Mouse (Mus musculus) thymus, postnatal 0 days (tissue): ENCODE data around the gene Agbl3. TPM values are rescaled to one million over a fixed set of nuclear protein-coding genes. Genes with fewer than 3 reads are reported as not detected.

Source experiments
- DNase-seq: peaks from one replicate; pipeline ENCODE4 v3.0.0-alpha.2; 2015; ENCODE audit warnings: low spot score
- polyA plus RNA-seq: library from polyadenylated mRNA; unstranded; fragments of >200 nt; fragmentation: Nextera tagmentation; extraction: Ambion mirVana; gene quantifications from 2 replicates; pipeline ENCODE4 v1.2.1, GENCODE M21; 2015

Agbl3 gene
- polyA plus RNA-seq, 1 experiment from 2014 or later = 8.8 TPM

DNA sequence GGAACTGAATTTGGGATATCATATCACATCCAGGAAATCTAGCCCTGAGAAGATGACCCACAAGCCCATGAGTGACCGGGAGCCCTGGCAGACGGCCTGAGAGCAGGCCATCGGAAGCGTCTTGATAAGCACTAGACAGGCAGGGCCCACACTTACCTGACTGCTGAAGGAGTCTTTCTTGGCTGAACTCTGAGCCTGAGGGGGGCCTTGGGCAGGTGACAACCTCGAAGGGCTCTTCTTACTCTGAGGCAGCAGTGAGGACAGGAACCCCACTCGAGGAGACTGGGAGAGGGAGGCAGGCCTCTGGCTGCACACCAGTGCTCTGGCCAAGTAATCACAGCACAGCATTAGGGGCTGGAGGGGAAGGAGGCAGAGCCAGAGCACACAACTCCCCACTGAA, 124.1 kb downstream of the Agbl3 start:
- DNase-seq = no peak

GRCm38 (mm10) chr6:34906125-34906524, 125.9 kb downstream of the Agbl3 start:
- DNase-seq = peak; percentile 18

DNA sequence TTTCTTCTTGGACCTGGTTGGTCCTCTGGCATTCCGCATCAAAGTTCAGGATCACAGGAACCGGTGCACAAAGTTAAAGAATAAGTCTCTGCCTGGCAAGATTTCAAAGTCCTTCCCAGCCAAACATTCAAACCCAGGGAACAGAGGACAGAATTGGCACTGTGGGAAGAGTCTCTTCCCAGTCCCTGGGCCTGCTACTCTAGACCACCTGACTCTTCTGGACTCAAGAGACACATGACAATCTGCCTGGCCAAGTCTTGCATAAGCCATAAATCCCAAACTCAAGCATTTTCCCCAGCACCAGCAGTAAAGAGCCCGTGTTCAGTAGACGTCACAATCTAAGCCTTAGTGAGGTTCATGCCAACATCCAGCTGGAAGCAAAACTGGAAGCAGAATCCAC, 126.4 kb downstream of the Agbl3 start:
- DNase-seq = no peak

DNA sequence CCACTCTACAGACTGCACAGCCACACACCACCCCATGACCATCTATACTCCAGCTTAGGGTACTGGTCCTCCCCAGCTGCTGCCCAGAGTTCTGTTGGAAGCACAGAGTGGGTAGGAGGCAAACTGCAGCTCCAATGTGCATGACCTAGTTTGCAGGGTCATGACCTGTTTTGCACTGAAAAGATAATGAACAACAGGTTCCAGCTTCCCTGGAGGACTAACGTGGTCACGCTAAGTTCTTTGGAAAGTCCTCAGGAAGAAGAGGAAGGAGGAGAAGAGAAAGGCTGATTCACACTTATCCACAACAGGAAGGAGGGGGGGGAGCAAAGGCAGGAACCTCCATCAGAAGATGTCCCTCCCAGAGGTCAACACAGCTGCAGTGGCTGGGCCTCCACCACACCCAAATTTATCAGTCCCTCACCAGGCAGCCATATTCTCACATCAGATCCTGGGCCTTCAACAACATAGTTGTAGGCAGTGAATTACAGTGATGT, 126.9 kb downstream of the Agbl3 start:
- DNase-seq = no peak

DNA sequence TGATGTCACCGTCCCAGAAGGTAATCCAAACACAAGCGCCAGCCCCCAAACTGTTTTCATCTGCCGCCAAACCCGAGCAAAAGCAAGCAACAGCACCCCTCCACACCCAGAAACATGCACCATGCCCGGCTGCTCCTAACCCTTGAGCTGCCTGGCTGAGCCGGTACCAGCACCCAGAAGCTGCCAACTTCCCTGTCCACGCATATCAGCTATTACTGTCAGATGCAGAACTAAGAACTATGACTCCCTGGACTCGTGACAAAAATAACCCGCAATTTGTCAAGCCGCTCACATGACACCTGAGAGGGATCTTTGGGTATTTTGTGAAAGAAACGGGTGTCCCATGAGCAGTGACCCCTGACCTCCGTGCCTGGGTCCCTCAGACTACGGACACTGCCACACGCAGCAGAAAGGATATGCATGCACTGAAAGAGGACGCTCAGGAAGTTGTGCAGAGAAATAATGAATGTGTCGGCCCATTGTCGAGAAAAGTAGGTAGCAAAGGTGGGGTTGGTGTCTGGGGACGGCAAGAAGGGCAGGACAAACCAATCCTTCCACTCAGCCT, 127.5 kb downstream of the Agbl3 start:
- DNase-seq = no peak

Other genes with a start within 250 kb of the Agbl3 start
- gene Cald1, start 181.9 kb upstream of the Agbl3 start, polyA plus RNA-seq = 28.7 and 34.0 TPM in 2 replicates
- gene Tmem140, start 82.7 kb downstream of the Agbl3 start, polyA plus RNA-seq = 8.4 and 10.0 TPM in 2 replicates
- gene Cyren, start 97.6 kb downstream of the Agbl3 start, polyA plus RNA-seq = 14.5 and 15.1 TPM in 2 replicates
- 15.4 and 17.6 TPM in 2 replicates for gene Wdr91, start 130.4 kb downstream of the Agbl3 start, polyA plus RNA-seq
- gene Stra8, start 139.7 kb downstream of the Agbl3 start, polyA plus RNA-seq = 1.6 and 2.0 TPM in 2 replicates
- gene Slc23a4, start 208.0 kb downstream of the Agbl3 start, polyA plus RNA-seq = 7.4 and 7.7 TPM in 2 replicates